Mouse (Mus musculus): ENCODE data around the gene Igf2bp1. TPM values are rescaled to one million over a fixed set of nuclear protein-coding genes. Genes with fewer than 3 reads are reported as not detected.
"Not testable (repeated sequence)": the region's sequence is repeated elsewhere in the genome, so short reads cannot be mapped to it uniquely, and the experiment has no call there.

The Igf2bp1 gene
- total RNA-seq, 2 experiments from 2014 or later: not detected

DNA sequence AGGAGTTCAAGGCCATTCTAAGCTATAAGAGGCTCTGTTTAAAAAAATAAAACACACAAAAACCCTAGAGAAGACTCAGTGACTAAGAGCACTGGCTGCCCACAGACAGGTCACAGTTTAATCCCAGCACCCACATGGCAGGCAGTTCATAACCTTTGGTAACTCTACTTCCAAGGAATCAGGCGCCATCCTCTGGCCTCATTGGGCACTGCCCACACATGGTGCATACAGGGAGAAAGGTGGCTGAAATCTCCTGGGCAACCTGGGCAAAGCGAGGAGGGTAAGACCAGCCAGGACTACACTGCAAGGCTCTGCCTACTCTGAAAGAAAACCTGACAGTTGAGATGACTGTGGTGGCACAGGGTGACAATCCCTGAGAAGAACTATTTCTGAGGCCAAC lies 29.4 kb downstream of the Igf2bp1 start:
- TF ChIP-seq CTCF (conservative IDR thresholded peaks at IDR 0.05): peak; percentile 24
- no peak for DNase-seq (ENCODE audit: low spot score in 2 of 2)
- H3K27ac ChIP-seq: no peak overlapping the region
- no peak overlapping the region for H3K4me3 ChIP-seq

DNA sequence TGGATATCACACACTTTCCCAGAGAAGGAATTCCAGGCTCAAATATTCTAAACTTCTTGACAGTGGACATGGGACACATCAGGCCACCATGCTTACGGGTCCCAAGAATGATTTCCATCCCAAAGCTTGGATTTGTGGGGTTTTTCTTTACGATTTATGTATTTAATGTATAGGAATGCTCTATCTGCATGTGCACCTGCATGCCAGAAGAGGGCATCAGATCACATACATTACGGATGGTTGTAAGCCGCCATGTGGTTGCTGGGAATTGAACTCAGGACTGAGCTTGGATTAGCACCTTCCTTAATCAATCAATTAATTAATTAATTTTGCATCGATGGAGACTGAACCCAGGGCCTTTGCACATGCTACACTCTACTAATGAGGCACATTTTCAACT lies 30.0 kb downstream of the Igf2bp1 start:
- no peak for TF ChIP-seq CTCF (conservative IDR thresholded peaks at IDR 0.05)
- H3K27ac ChIP-seq: no peak overlapping the region
- no peak for DNase-seq (ENCODE audit: low spot score in 2 of 2)
- H3K4me3 ChIP-seq: no peak overlapping the region

DNA sequence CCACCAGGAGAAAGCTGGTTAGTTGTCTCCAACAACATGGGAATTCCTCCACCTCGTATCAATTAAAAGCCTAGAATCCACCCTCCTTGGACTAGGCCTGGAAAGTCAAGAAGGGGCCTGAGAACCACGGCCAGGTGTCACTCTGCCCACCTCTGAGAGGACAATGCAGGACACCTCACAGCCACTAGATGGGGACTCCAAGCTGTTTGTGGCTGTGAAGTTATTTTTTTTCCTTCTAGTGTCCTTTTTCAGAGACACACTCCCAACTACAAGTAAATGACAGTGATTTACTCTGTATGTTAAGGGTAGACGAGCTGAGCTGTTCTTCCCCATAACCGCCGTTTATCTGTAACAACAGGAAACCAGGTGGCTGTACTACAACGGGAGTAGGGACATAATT lies 32.6 kb downstream of the Igf2bp1 start:
- H3K4me3 ChIP-seq: no peak overlapping the region
- H3K27ac ChIP-seq: no peak overlapping the region
- peak; percentile 35 for TF ChIP-seq CTCF (conservative IDR thresholded peaks at IDR 0.05)
- DNase-seq (ENCODE audit: low spot score in 2 of 2): no peak

DNA sequence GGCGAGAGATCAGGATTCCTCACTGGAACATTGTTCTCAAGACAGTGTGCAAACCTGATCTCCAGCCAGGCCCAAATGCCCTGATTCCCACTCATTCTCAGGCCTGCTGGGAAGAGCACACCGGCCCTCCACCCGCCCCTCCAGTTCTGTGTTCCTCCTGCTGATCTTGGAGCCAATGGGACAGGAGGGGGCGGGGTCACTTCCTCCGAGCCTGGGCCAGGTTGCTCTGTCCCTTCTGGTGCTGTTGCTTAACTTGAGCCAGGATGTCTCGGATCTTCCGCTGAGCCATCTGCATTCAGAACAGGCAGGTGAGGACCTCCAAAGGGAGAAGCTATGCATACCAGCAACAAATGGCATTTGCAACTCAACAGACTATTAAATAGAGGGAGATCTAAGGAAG lies 42.4 kb downstream of the Igf2bp1 start:
- TF ChIP-seq CTCF (conservative IDR thresholded peaks at IDR 0.05): no peak
- no peak for DNase-seq (ENCODE audit: low spot score in 2 of 2)
- no peak overlapping the region for H3K27ac ChIP-seq
- H3K4me3 ChIP-seq: no peak overlapping the region

DNA sequence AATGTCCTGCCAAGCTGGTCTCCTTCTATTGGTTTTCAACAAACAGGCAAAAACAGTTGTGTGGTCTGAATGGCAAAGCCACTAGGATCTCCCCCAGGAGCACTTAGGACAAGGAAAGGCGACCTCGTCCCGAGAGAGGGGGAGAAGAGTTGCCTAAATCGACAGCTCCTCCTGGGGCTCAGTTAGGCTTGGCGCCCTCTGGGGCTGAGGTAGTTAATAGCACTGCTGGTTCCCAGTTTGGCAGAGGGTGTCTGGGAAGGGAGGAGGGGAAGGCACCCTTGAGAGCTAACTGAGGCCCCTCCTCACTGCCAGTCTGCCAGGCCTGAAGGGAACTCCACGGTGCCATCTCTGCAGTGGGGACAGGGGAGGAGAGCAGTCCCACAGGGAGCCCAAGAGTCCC lies 46.6 kb downstream of the Igf2bp1 start:
- H3K27ac ChIP-seq: no peak overlapping the region
- H3K4me3 ChIP-seq: no peak overlapping the region
- no peak for DNase-seq (ENCODE audit: low spot score in 2 of 2)
- TF ChIP-seq CTCF (conservative IDR thresholded peaks at IDR 0.05): peak; percentile 54

DNA sequence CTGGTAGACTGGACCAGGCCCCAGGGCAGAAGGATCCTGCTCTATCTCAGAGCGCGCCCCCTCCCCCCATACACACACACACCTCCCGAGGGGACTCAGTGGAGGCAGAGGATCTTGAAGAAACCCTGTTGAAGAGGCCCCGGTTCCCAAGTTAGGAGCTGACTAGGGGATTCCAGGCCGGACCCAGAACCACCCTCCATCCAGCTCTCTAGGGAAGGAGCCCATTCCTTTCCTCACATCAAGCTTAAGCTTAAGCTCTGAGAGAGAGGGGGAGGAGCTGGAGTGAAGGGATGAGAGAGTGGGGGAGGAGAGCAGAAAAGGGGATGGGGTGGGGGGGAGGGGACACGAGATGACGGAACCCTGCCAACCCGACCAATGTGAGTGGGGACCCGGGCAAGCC lies 47.5 kb downstream of the Igf2bp1 start:
- no peak for TF ChIP-seq CTCF (conservative IDR thresholded peaks at IDR 0.05)
- Histone ChIP-seq H3K27ac (no peak overlapping the region), H3K4me3 (no peak overlapping the region)
- DNase-seq (ENCODE audit: low spot score in 2 of 2): no peak

DNA sequence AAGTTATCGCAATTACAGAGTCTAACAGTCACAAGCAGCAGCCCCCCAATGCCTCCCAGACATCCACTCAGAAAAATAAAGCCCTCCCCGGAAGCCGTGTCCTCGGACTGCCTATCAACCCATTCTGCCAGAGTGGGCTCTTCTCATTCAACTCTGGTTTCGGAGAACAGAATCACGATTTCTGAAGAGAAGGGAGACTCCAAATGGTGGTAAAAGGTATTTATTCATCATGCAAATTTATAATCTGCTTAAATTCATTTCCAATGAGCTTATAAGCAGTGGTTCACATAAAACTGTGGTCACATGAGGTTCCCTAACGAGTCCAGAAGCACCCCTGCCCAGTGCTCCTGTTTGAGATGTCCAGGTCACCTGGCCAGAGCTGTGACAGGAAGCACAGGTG lies 48.3 kb downstream of the Igf2bp1 start:
- Histone ChIP-seq H3K4me3 (peak overlapping the region; percentile 28), H3K27ac (no peak overlapping the region)
- TF ChIP-seq CTCF (conservative IDR thresholded peaks at IDR 0.05): peak; percentile 61
- DNase-seq (ENCODE audit: low spot score in 2 of 2): peak in 1 of 2 experiments; percentile 9

DNA sequence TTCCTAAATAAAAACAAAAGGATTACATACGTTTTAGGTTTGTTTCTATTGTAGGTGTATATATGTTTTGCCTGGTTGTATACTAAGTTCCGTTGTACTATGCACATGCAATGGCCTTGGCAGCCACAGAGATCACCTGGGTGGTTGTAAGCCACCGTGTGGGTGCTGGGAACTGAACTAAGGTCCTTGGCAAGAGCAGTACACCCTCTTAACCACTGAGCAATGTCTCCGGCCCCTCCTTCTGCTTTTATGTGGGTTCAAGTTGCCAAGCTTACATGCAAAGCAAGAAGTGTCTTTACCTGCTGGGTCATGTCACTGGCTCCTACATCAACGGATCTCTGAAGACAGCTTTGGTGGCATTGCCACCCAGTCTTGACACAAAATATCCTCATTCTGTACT lies 52.4 kb downstream of the Igf2bp1 start:
- no peak overlapping the region for H3K4me3 ChIP-seq
- no peak for DNase-seq (ENCODE audit: low spot score in 2 of 2)
- no peak for TF ChIP-seq CTCF (conservative IDR thresholded peaks at IDR 0.05)
- H3K27ac ChIP-seq: no peak overlapping the region

DNA sequence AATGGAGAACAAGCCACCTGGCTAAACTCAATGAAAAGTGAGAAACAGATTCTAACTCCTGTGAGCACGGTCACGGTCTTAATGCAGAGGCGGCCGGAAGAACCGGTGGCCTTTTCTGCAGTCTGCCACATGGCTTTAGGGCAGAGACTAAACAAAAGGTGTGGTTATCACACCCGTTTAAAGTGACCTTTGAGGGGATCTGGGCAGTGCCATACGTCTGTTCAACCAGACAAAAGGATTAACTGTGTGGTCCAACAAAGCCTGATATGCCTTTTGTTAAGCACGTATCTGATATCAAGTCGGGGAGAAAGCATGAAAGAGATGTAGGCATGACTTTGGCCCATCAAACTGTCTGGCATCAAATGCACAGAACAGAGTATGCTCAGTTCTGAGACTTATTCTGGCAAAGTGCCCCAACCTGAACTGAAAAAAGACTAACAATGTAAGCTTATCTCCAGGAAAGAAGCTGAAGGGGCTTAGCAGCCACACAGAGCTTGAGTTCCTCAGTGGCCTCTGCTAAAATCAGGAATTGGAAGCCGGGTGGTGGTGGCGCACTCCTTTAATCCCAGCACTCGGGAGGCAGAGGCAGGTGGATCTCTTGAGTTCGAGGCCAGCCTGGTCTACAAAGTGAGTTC lies 59.8 kb downstream of the Igf2bp1 start:
- TF ChIP-seq CTCF (conservative IDR thresholded peaks at IDR 0.05): no peak
- Histone ChIP-seq H3K4me3 (no peak overlapping the region), H3K27ac (no peak overlapping the region)
- DNase-seq (ENCODE audit: low spot score in 2 of 2): no peak

DNA sequence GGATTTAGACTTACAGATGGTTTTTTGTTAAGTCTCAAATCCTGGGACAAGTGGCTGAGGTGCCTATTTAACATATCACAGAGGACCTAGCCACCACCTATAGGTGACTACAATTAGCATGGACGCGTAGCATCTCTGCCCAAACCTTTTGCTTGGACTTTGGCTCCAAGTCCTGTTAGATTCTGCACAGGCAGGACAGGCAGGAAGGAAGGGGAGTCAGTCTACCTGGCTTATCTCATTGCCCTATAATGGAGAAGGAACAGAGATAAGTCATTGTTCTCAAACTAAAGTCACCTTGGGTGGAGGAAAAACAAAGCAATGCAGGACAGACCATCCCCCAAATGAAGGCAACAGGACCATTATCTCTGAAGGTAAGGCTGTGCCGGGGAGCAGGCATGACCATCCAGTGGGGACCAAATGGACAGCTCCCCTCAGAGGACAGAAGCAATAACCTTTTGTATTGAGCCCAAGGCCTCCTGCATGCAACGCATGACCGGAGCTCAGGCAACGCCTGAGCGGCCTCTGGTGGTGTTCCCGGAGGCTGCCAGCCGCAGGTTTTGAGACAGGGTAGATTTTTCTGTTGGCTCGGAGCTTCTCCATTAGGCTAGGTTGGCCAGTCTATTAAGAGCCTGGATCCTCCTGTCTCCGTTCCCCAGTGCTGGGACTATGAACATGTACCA lies 65.8 kb downstream of the Igf2bp1 start:
- H3K4me3 ChIP-seq: no peak overlapping the region
- 0 out of 2 replicates have a peak, but pooled peaks have one; percentile 15 for TF ChIP-seq CTCF (conservative IDR thresholded peaks at IDR 0.05)
- H3K27ac ChIP-seq: no peak overlapping the region
- no peak for DNase-seq (ENCODE audit: low spot score in 2 of 2)

DNA sequence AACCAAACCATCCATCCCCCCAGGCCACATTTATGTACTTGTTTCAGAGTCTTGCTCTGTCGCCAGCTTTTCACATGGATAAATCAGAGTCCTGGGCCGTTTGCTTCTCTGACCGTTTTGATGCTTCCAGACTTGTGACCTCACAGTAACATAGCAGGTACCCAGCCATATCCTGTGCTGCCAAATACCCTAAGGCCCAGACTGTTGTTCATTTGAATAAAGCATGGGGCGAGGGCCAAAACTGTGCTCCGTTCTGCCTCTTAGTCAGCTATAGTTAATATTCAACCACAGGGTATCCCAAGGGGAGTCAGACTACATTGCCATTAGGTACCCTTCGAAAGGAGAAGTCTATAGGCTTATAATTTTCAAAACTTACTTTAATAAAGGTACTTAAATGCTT lies 69.3 kb downstream of the Igf2bp1 start:
- TF ChIP-seq CTCF (conservative IDR thresholded peaks at IDR 0.05): no peak
- no peak overlapping the region for H3K4me3 ChIP-seq
- H3K27ac ChIP-seq: no peak overlapping the region
- DNase-seq (ENCODE audit: low spot score in 2 of 2): no peak

DNA sequence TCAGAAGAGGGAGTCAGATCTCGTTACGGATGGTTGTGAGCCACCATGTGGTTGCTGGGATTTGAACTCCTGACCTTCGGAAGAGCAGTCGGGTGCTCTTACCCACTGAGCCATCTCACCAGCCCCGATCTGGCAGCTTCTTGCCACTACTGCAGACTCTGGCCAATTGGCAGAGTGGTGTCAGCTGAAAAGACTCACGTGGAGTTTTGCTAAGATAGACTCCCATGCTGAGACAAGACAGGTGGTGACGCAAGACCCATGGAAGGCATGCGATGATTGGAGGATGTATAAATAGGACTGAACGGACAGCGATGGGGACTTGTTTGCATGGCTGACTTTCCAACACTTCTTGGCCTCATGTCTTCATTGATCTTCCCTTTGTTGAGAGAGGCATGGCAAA lies 73.6 kb downstream of the Igf2bp1 start:
- H3K4me3 ChIP-seq; H3K27ac ChIP-seq; DNase-seq (ENCODE audit: low spot score in 2 of 2): not testable (repeated sequence)

DNA sequence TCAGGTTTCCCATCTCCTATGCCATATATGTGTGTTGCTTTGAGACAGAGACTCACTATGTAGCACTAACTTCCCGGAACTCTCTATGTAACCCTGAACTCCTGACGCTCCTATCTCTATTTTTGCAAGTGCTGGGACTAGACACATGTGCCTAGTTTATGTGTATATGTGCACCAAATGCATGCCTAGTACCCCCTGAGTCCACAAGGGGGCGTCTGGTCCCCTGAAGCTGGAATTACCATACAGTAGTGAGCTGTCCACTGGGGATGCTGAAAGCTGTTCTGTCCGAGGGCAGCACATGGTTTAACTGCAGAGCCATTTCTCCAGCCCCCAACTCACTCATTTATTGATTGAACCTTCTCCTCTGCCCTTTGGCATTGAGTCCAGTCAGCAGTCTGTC lies 79.3 kb downstream of the Igf2bp1 start:
- DNase-seq (ENCODE audit: low spot score in 2 of 2): no peak
- H3K27ac ChIP-seq: no peak overlapping the region
- no peak overlapping the region for H3K4me3 ChIP-seq
- peak; percentile 31 for TF ChIP-seq CTCF (conservative IDR thresholded peaks at IDR 0.05)

DNA sequence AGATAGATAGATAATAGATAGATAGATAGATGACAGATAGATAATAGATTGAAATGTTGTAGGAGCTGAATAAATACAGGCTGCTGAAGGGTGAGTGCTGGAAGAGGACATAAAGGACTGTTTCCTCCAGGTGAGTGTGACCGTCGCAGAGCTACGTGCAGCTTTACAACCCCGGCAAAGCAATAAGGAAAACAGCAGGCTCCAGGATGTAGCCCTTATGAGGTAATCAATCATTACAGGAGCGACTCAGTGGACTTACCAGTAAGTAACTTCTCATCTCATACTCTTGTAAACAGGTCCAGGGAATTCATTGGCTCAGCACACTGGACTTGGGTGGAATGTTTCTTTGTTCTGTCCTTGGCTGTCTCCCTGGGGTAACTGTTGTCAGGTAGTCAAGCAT lies 79.8 kb downstream of the Igf2bp1 start:
- TF ChIP-seq CTCF (conservative IDR thresholded peaks at IDR 0.05): no peak
- no peak overlapping the region for H3K4me3 ChIP-seq
- no peak for DNase-seq (ENCODE audit: low spot score in 2 of 2)
- no peak overlapping the region for H3K27ac ChIP-seq
